Mouse (Mus musculus): ENCODE measurements around the gene Acvr2b.

The Acvr2b gene

DNA sequence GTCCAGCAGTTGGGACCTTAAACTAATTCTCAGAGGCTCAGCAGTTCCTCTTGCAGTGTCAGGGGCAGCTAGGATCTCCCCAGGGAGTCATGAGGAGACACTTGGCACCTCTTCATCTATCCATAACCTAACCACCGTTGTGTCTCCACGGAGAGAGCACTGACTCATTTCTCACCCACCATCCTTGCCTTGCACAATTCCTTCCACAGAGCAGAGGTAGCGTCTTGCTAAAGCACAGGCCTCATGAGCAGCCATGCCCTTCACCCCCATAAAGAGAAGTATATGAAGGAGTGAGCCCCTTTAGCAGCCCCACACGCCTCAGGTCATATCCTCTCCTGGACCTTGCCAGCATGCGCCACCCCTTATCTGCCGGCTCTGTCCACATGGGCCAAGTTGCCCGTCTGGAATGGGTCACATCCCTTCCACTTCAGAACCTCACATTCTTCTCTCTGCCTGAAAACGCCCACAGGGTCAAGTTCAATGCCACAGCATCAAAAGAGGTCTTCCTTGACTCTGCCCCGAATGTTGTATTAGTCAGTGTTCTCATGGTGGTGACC lies 71.8 kb downstream of the Acvr2b start:
- DNase-seq (ENCODE audit: low read depth, low spot score): no peak

- DNase-seq (ENCODE audit: low read depth, low spot score): no peak
Observed at GRCm38 (mm10) chr9:119474717-119475611, 73.0 kb downstream of the Acvr2b start.

DNA sequence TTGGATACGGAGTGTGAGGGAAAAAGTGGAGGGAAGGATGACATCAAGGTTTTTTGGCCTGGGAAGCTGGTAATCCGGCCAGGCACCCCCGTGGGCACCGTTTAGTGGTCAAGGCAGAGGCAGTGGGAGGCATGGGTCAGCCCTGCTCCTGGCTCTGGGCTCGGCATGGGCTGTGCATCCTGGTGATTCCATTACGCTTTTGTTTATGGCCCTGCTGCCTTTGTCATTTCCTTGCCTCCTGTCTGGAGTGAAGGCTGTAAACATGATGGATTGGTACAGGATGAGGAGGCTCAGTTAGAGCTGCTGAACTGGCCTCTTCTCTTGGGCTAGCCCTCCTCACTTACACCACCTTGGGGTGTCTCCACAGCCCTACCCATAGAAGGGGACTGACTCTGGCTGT lies 75.8 kb downstream of the Acvr2b start:
- DNase-seq (ENCODE audit: low read depth, low spot score): no peak

DNA sequence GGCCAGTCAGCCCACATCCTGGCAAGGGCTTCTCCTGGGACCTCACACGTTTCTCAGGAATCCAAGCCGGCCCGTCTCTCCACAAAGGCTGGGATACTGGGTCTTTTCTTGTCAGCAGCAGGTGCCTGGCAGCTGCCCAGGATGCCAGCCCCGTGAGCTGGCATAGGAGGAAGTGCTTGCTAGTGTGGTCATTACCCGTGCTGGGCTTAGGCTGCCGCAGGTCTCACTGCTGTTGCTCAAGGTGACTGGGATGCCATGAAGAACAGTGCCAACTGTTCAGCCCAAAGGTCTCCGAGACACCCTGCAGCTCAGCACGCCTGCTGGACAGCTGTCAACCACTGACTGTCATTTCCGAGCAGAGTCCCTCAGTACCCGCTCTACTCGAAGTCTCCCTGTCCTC lies 76.4 kb downstream of the Acvr2b start:
- no peak for DNase-seq (ENCODE audit: low read depth, low spot score)

GRCm38 (mm10) chr9:119479297-119479696 lies 77.4 kb downstream of the Acvr2b start:
- no peak for DNase-seq (ENCODE audit: low read depth, low spot score)

DNA sequence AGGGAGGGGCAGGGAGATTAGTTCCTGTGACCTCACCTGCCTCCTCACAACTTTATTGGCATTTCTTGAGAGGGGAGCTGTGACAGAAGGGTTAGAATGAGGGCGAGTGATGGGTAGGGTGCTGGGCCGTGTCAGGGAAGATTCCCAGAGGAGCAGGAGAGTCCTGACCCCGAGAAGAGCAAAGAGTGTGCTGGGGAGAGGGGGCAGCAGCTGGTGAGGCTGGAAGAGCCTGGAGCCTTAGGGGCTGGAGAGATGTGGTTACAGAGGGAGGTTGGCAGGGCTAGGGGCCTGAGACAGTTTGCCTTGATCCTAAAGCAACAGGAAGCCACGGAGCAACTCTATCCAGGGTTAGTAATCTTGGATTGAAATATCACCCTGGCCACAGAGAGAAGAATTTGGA lies 79.7 kb downstream of the Acvr2b start:
- no peak for DNase-seq (ENCODE audit: low read depth, low spot score)

GRCm38 (mm10) chr9:119483554-119484353 lies 81.8 kb downstream of the Acvr2b start:
- no peak for DNase-seq (ENCODE audit: low read depth, low spot score)

DNA sequence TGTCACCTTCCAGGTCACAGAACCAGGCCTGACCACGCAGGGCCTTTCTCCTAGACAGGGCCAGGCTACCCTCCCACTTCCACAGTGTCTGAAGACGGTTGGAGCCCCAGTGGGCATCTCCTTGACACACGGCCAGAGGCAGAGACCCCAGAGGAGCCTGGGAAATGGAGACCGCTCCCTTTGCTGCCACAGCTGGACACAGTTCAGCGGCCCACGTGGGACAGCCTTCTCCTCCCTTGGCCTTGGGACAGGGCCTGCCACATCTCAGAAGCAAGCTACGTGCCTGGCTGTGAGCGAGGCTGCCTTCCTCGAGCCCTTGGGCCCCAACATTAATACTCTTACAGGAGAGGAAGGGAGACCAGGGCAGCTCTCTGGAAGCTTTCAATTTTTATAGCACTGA lies 82.5 kb downstream of the Acvr2b start:
- DNase-seq (ENCODE audit: low read depth, low spot score): no peak
